Mouse (Mus musculus) midbrain, embryonic 15.5 days (tissue): ENCODE measurements around the gene Bckdhb. TPM values are rescaled to one million over a fixed set of nuclear protein-coding genes. Genes with fewer than 3 reads are reported as not detected.
"Not testable (repeated sequence)": the region's sequence is repeated elsewhere in the genome, so short reads cannot be mapped to it uniquely, and the experiment has no call there.

Experiments
- ATAC-seq: fragments of 200-750 bp; cut with Nextera tagmentation; replicated peaks from 2 replicates; pipeline ENCODE4 v1.8.0; 2017; ENCODE audit warnings: moderate TSS enrichment
- H3K27ac ChIP-seq: fragments of 300-500 bp; sonication (generic); 2 replicates; pipeline ENCODE4 v1.5.1; 2015; ENCODE audit warnings: mild to moderate bottlenecking, inconsistent platforms
- H3K27me3 ChIP-seq: fragments of 300-500 bp; sonication (generic); replicated peaks from 2 replicates; pipeline ENCODE4 v1.6.1; 2015; ENCODE audit warnings: inconsistent platforms
- H3K36me3 ChIP-seq: fragments of 300-500 bp; sonication (generic); replicated peaks from 2 replicates; pipeline ENCODE4 v1.6.1; 2015; ENCODE audit warnings: inconsistent platforms
- H3K4me1 ChIP-seq: fragments of 300-500 bp; sonication (generic); 2 replicates; pipeline ENCODE4 v1.6.1; 2015; ENCODE audit warnings: inconsistent platforms
- H3K4me2 ChIP-seq: fragments of 300-500 bp; sonication (generic); 2 replicates; pipeline ENCODE4 v1.6.1; 2015; ENCODE audit warnings: inconsistent platforms, mild to moderate bottlenecking, moderate library complexity
- H3K4me3 ChIP-seq: fragments of 300-500 bp; sonication (generic); 2 replicates; pipeline ENCODE4 v1.5.1; 2015; ENCODE audit warnings: mild to moderate bottlenecking, inconsistent platforms
- H3K9ac ChIP-seq: fragments of 300-500 bp; sonication (generic); 2 replicates; pipeline ENCODE4 v1.6.1; 2015; ENCODE audit warnings: mild to moderate bottlenecking, inconsistent platforms
- H3K9me3 ChIP-seq: fragments of 300-500 bp; sonication (generic); 2 replicates; pipeline ENCODE4 v1.6.1; 2016; ENCODE audit warnings: inconsistent platforms
- WGBS: fragments of 180-500 bp; shearing (Covaris S2); methylation state at CpG from one replicate; pipeline ENCODE4 v1.1.7; 2015; ENCODE audit warnings: mixed read lengths; 5-methylcytosine and 5-hydroxymethylcytosine counted together
- polyA plus RNA-seq: library from polyadenylated mRNA; unstranded; fragments of >200 nt; fragmentation: Nextera tagmentation; extraction: Ambion mirVana; gene quantifications from 2 replicates; pipeline ENCODE4 v1.2.1, GENCODE M21; 2015

Gene Bckdhb
- polyA plus RNA-seq, 1 experiment from 2014 or later: 28.6 TPM

- H3K9ac ChIP-seq: 0 out of 2 replicates have a peak overlapping the region, but pooled peaks have one; percentile 67
- no peak for ATAC-seq
- H3K27ac ChIP-seq: no peak overlapping the region
- peak overlapping the region; percentile 79 for H3K4me2 ChIP-seq
- H3K9me3 ChIP-seq: no peaks in the 10 kb centered on the region
- H3K4me3 ChIP-seq: peak overlapping the region; percentile 76
- no peaks in the 10 kb centered on the region for H3K36me3 ChIP-seq
- 65% methylated on average over 4 of the region's 4 CpGs for WGBS
- H3K27me3 ChIP-seq: no peaks in the 10 kb centered on the region
- peaks cover 6% of the 10 kb centered on the region for H3K4me1 ChIP-seq
Observed at GRCm38 (mm10) chr9:83925688-83926041, 720 bp downstream of the Bckdhb start.

GRCm38 (mm10) chr9:83926302-83926701 lies 1.4 kb downstream of the Bckdhb start:
- Histone ChIP-seq H3K27ac (no peak overlapping the region), H3K36me3 (no peaks in the 10 kb centered on the region), H3K9ac (no peak overlapping the region), H3K9me3 (no peaks in the 10 kb centered on the region), H3K27me3 (no peaks in the 10 kb centered on the region), H3K4me3 (no peak overlapping the region), H3K4me1 (peaks cover 6% of the 10 kb centered on the region), H3K4me2 (no peak overlapping the region)
- WGBS: 79% methylated on average over 5 of the region's 5 CpGs
- ATAC-seq: no peak

- ATAC-seq, H3K9ac ChIP-seq, H3K27ac ChIP-seq, H3K27me3 ChIP-seq, H3K4me2 ChIP-seq, H3K4me3 ChIP-seq, H3K9me3 ChIP-seq, H3K36me3 ChIP-seq, H3K4me1 ChIP-seq: not testable (repeated sequence)
Observed at GRCm38 (mm10) chr9:83939501-83939900, 14.6 kb downstream of the Bckdhb start.

GRCm38 (mm10) chr9:83940016-83940415 lies 15.1 kb downstream of the Bckdhb start:
- H3K9ac ChIP-seq: no peak overlapping the region
- H3K27me3 ChIP-seq: no peaks in the 10 kb centered on the region
- no peak overlapping the region for H3K4me2 ChIP-seq
- H3K9me3 ChIP-seq: no peaks in the 10 kb centered on the region
- no peak overlapping the region for H3K4me3 ChIP-seq
- no peak overlapping the region for H3K27ac ChIP-seq
- WGBS: 94% methylated on average over 3 of the region's 3 CpGs
- no peaks in the 10 kb centered on the region for H3K36me3 ChIP-seq
- no peak for ATAC-seq
- no peaks in the 10 kb centered on the region for H3K4me1 ChIP-seq

- no peaks in the 10 kb centered on the region for H3K9me3 ChIP-seq
- 73% methylated on average over 9 of the region's 9 CpGs for WGBS
- no peak overlapping the region for H3K9ac ChIP-seq
- H3K4me3 ChIP-seq: no peak overlapping the region
- H3K4me1 ChIP-seq: no peaks in the 10 kb centered on the region
- no peak for ATAC-seq
- no peaks in the 10 kb centered on the region for H3K36me3 ChIP-seq
- H3K27me3 ChIP-seq: no peaks in the 10 kb centered on the region
- no peak overlapping the region for H3K4me2 ChIP-seq
- H3K27ac ChIP-seq: no peak overlapping the region
Observed at GRCm38 (mm10) chr9:83940537-83941363, 15.8 kb downstream of the Bckdhb start.

- WGBS: 89% methylated on average over 4 of the region's 4 CpGs
- Histone ChIP-seq H3K27ac (no peak overlapping the region), H3K4me1 (no peaks in the 10 kb centered on the region), H3K36me3 (no peaks in the 10 kb centered on the region), H3K4me2 (no peak overlapping the region), H3K9me3 (no peaks in the 10 kb centered on the region), H3K9ac (no peak overlapping the region), H3K4me3 (no peak overlapping the region), H3K27me3 (no peaks in the 10 kb centered on the region)
- ATAC-seq: no peak
Observed at GRCm38 (mm10) chr9:83951336-83951735, 26.4 kb downstream of the Bckdhb start.

GRCm38 (mm10) chr9:83956632-83957314 lies 31.8 kb downstream of the Bckdhb start:
- Histone ChIP-seq H3K4me3 (no peak overlapping the region), H3K9me3 (no peaks in the 10 kb centered on the region), H3K27ac (no peak overlapping the region), H3K9ac (no peak overlapping the region), H3K4me2 (no peak overlapping the region), H3K36me3 (no peaks in the 10 kb centered on the region), H3K27me3 (no peaks in the 10 kb centered on the region), H3K4me1 (no peaks in the 10 kb centered on the region)
- peak; percentile 96 for ATAC-seq
- WGBS: 54% methylated on average over 15 of the region's 15 CpGs

- no peak overlapping the region for H3K9ac ChIP-seq
- H3K4me2 ChIP-seq: no peak overlapping the region
- WGBS: 54% methylated on average over 10 of the region's 10 CpGs
- H3K4me3 ChIP-seq: no peak overlapping the region
- ATAC-seq: peak; percentile 88
- H3K9me3 ChIP-seq: no peaks in the 10 kb centered on the region
- H3K4me1 ChIP-seq: peaks cover 8% of the 10 kb centered on the region; the same call in 1 of the 2 replicates
- H3K36me3 ChIP-seq: no peaks in the 10 kb centered on the region
- no peaks in the 10 kb centered on the region for H3K27me3 ChIP-seq
- H3K27ac ChIP-seq: 0 out of 2 replicates have a peak overlapping the region, but pooled peaks have one; percentile 45
Observed at GRCm38 (mm10) chr9:83962098-83963086, 37.4 kb downstream of the Bckdhb start.

GRCm38 (mm10) chr9:83963296-83963695 lies 38.4 kb downstream of the Bckdhb start:
- H3K27me3 ChIP-seq: no peaks in the 10 kb centered on the region
- WGBS: 82% methylated on average over 10 of the region's 10 CpGs
- H3K4me2 ChIP-seq: no peak overlapping the region
- no peak overlapping the region for H3K4me3 ChIP-seq
- H3K9ac ChIP-seq: no peak overlapping the region
- ATAC-seq: no peak
- no peaks in the 10 kb centered on the region for H3K36me3 ChIP-seq
- H3K27ac ChIP-seq: no peak overlapping the region
- peaks cover 8% of the 10 kb centered on the region; the same call in 1 of the 2 replicates for H3K4me1 ChIP-seq
- no peaks in the 10 kb centered on the region for H3K9me3 ChIP-seq

GRCm38 (mm10) chr9:83964376-83964775 lies 39.4 kb downstream of the Bckdhb start:
- no peak overlapping the region for H3K4me2 ChIP-seq
- no peaks in the 10 kb centered on the region for H3K27me3 ChIP-seq
- peaks cover 8% of the 10 kb centered on the region; the same call in 1 of the 2 replicates for H3K4me1 ChIP-seq
- H3K36me3 ChIP-seq: no peaks in the 10 kb centered on the region
- H3K4me3 ChIP-seq: no peak overlapping the region
- H3K9ac ChIP-seq: no peak overlapping the region
- 86% methylated on average over 4 of the region's 4 CpGs for WGBS
- H3K27ac ChIP-seq: no peak overlapping the region
- H3K9me3 ChIP-seq: no peaks in the 10 kb centered on the region
- no peak for ATAC-seq

- no peak overlapping the region for H3K4me3 ChIP-seq
- WGBS: 91% methylated on average over 9 of the region's 9 CpGs
- peaks cover under 1% of the 10 kb centered on the region; the same call in 1 of the 2 replicates for H3K4me1 ChIP-seq
- no peak overlapping the region for H3K4me2 ChIP-seq
- no peaks in the 10 kb centered on the region for H3K9me3 ChIP-seq
- no peak for ATAC-seq
- H3K36me3 ChIP-seq: no peaks in the 10 kb centered on the region
- no peak overlapping the region for H3K27ac ChIP-seq
- no peak overlapping the region for H3K9ac ChIP-seq
- no peaks in the 10 kb centered on the region for H3K27me3 ChIP-seq
Observed at GRCm38 (mm10) chr9:83967439-83968050, 42.6 kb downstream of the Bckdhb start.
